In genomic region chr12:107653131-107653530, GRCm38 (mm10) we compare ENCODE assay signal across 9 mouse cellular contexts.
A peak's percentile ranks its signal among the peaks of the same experiment; 100 is the strongest.
DNase-seq lines count a peak whose midpoint lies in the region; ATAC-seq lines count a peak whose summit lies in the region.
"Had no signal": no experiment of that assay in that cellular context is flagged by ENCODE, and none has a peak within 500 bp of the region (broad histone marks: within the 10 kb centered on the region; RNA-seq: fewer than 3 reads in every experiment).

No protein-coding gene starts in this region.

- peak; percentile 77 for ATAC-seq in kidney, embryonic 15.5 days (replicated peaks; ENCODE audit: low FRiP score)
- no peak for ATAC-seq in neural tube, embryonic 15.5 days (ENCODE audit: low FRiP score)
- no peak for ATAC-seq in monocyte, adult 5-6 weeks (replicated peaks; ENCODE audit: insufficient number of reproducible peaks, low FRiP score, low TSS enrichment, poor library complexity, severe bottlenecking)

- DNase-seq in cerebellum, postnatal 10 days, result peak; percentile 27 to 35
- no peak for DNase-seq in cerebellum, adult 11-12 months
- no peak for DNase-seq in kidney, postnatal 36 days
- DNase-seq in neural tube, embryonic 10.5 days (ENCODE audit: extremely low spot score, low spot score), result peak; percentile 63
- no peak for DNase-seq in thymus, postnatal 10 days (ENCODE audit: low spot score in 2 of 2)
- DNase-seq: gastrocnemius, postnatal 14 days had no signal

- H3K4me2 ChIP-seq in kidney, embryonic 15.5 days, result no peak overlapping the region
- H3K4me2 ChIP-seq in neural tube, embryonic 15.5 days, result no peak overlapping the region

- H3K4me1 ChIP-seq in kidney, embryonic 15.5 days, result peaks cover 12% of the 10 kb centered on the region
- no peaks in the 10 kb centered on the region for H3K4me1 ChIP-seq in neural tube, embryonic 15.5 days

- no peaks in the 10 kb centered on the region for H3K27me3 ChIP-seq in kidney, embryonic 15.5 days
- no peaks in the 10 kb centered on the region for H3K27me3 ChIP-seq in neural tube, embryonic 15.5 days (replicated peaks)

- no peak overlapping the region for H3K27ac ChIP-seq in kidney, embryonic 15.5 days
- H3K27ac ChIP-seq in neural tube, embryonic 15.5 days (replicated peaks), result no peak overlapping the region

- H3K4me3 ChIP-seq in kidney, embryonic 15.5 days (replicated peaks), result no peak overlapping the region
- no peak overlapping the region for H3K4me3 ChIP-seq in neural tube, embryonic 15.5 days (replicated peaks)

- WGBS in kidney, embryonic 15.5 days, result 17% methylated on average over 7 of the region's 7 CpGs
- 55% methylated on average over 7 of the region's 7 CpGs for WGBS in neural tube, embryonic 15.5 days

- H3K9me3 ChIP-seq in kidney, embryonic 15.5 days (replicated peaks), result no peaks in the 10 kb centered on the region
- no peaks in the 10 kb centered on the region for H3K9me3 ChIP-seq in neural tube, embryonic 15.5 days (replicated peaks)

- H3K9ac ChIP-seq in kidney, embryonic 15.5 days, result no peak overlapping the region
- no peak overlapping the region for H3K9ac ChIP-seq in neural tube, embryonic 15.5 days (replicated peaks)

- no peaks in the 10 kb centered on the region for H3K36me3 ChIP-seq in kidney, embryonic 15.5 days
- H3K36me3 ChIP-seq in neural tube, embryonic 15.5 days, result no peaks in the 10 kb centered on the region

Comparison
In these comparisons a context has a peak if more than half of its experiments do, and no peak if none do; other contexts are left out.
1. DNase-seq: peak in cerebellum, postnatal 10 days (2 of 2) and neural tube, embryonic 10.5 days (single experiment); none in cerebellum, adult 11-12 months (single experiment), kidney, postnatal 36 days (0 of 2) and thymus, postnatal 10 days (0 of 2).